Mouse (Mus musculus): ENCODE measurements around the gene Gm12258.

The Gm12258 gene

DNA sequence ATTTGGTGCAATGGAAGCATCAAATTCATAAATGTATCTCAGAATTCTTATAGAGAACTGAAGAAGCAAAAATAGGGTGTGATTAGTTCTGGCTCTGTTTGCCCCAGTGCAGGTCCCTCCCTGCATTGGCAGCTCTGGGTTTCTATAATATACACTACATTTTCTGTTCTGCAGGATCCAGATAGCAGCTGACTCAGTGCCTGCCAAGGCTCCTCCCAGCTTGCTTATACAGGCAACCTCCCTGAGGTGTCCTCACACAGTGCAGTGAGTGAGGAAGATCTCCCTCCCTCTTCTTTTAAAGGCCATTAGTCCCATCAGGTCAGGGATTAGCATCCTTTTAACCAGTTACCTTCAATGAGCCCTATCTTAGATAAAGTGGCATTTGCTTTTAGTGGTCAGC, 54.1 kb downstream of the Gm12258 start:
- DNase-seq (ENCODE audit: low read depth, low spot score): no peak

DNA sequence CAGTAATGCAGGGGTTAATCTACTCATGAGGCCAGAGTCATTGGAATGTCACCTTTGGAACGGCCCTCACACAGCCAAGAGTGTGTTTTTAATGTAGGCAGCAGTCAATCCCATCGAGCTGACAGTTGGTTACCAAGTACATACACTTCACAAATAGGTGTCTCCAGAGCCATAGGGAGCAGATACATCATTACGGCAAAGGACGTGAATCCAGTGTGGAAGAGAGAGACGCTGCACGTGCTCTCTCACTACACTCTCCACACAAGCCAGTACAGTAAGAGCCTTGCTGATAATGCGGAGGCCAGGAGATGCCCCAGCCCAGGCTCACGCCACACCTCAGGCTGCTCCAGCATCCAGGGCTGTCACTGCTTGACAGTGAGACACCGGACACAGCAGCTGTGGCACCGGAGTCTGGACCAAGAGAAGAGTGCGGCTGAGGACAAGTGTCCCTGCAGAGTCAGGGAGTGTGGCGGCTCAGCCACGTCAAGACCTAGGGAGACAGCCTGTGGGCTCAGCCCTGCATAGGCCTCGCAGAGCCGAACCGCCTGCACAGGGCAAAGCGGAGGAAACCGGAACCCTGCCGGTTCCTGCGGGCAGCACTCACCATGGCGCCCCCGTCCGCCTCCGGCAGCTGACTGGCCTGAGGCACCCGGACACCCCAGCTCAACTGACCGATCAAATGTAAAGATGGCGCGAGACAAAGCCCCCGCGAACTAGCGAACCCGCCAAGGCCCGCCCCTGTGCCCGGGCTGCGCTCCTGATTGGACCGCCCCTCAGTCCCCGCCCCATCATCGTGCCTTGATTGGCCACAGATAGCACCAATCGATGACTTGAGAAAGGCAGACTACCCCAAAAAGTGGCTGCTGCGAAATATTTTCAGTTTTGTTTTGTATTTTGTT, 56.8 kb downstream of the Gm12258 start, which contains the start of gene Zfp39:
Zfp39 (minus strand) TSS at position 715 of the 899 bp plus-strand sequence.
- DNase-seq (ENCODE audit: low read depth, low spot score): peak; percentile 91

DNA sequence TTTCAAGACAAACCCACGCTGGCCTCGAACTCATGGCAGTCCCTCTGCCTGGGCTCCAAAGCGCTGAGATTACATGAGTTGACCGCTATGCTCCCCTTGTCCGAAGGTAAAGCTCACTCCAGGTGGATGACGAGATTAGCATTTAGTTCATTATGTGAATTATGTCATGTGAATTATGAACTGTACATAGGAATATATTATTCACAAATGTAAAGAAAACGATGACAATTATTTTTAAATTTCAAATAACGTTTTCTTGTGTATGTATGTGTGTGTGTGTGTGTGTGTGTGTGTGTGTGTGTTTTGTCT, 57.4 kb downstream of the Gm12258 start:
- no peak for DNase-seq (ENCODE audit: low read depth, low spot score)

DNA sequence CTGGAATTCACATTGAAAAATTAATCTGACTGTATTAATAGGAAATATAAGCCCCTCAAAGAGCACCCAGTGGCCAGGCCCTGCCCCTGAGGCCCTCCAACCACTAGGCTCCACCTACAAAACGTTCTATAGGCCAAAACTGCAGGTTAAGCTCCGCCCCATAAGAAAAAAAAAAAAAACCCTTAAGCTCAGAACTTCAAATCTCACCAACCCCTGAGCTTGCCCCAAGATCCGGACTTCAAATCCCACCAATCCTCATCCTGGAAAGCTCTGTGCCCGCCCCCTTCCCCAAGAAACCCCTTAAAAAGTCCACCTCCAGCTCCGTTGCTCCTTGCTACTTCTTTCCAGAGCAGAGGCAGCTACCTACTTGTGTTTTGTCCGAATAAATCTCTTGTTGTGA, 57.9 kb downstream of the Gm12258 start:
- peak; percentile 34 for DNase-seq (ENCODE audit: low read depth, low spot score)

Data from skeletal muscle tissue, adult 2 months (tissue).